Mouse (Mus musculus): ENCODE data around the gene Lpcat1. TPM values are rescaled to one million over a fixed set of nuclear protein-coding genes. Genes with fewer than 3 reads are reported as not detected.
A peak's percentile ranks its signal among the peaks of the same experiment; 100 is the strongest.

Lpcat1 gene
- total RNA-seq, 2 experiments from 2014 or later = 17.8 to 19.0 TPM

- peak; percentile 37 to 69 for DNase-seq (ENCODE audit: low spot score in 2 of 2)
Measured at GRCm38 (mm10) chr13:73512776-73513673, 46.0 kb downstream of the Lpcat1 start.

- DNase-seq (ENCODE audit: low spot score in 2 of 2) = no peak
Measured at GRCm38 (mm10) chr13:73516886-73517285, 49.9 kb downstream of the Lpcat1 start.

- DNase-seq (ENCODE audit: low spot score in 2 of 2) = no peak
Measured at GRCm38 (mm10) chr13:73533716-73534115, 66.7 kb downstream of the Lpcat1 start.

GRCm38 (mm10) chr13:73535287-73535686 lies 68.3 kb downstream of the Lpcat1 start:
- DNase-seq (ENCODE audit: low spot score in 2 of 2) = no peak

GRCm38 (mm10) chr13:73536403-73536821 lies 69.4 kb downstream of the Lpcat1 start, which contains the start of gene Slc6a3:
TSS of gene Slc6a3 (plus strand) at chr13:73536747.
- DNase-seq (ENCODE audit: low spot score in 2 of 2) = no peak

- no peak for DNase-seq (ENCODE audit: low spot score in 2 of 2)
Measured at GRCm38 (mm10) chr13:73536824-73537223, 69.8 kb downstream of the Lpcat1 start.

- no peak for DNase-seq (ENCODE audit: low spot score in 2 of 2)
Measured at GRCm38 (mm10) chr13:73564201-73564600, 97.2 kb downstream of the Lpcat1 start.

Other genes with a start within 250 kb of the Lpcat1 start
- gene Irx4, start 206.7 kb upstream of the Lpcat1 start, total RNA-seq (2021) = not detected
- gene Mrpl36, start 138.7 kb upstream of the Lpcat1 start, total RNA-seq (2021) = 10 to 100 TPM; 31.9 to 34.4 TPM
- 100 to 1,000 TPM; 246 TPM for gene Ndufs6, start 138.7 kb upstream of the Lpcat1 start, total RNA-seq (2021)
- not detected for gene Slc6a3, start 69.5 kb downstream of the Lpcat1 start, total RNA-seq (2021)
- gene Clptm1l, start 136.8 kb downstream of the Lpcat1 start, total RNA-seq (2021) = 10 to 100 TPM; 62.5 to 67.4 TPM
- 1 to 10 TPM; 1.1 to 1.4 TPM for gene Tert, start 159.7 kb downstream of the Lpcat1 start, total RNA-seq (2021)
- 1 to 10 TPM in 1 of 2 experiments, under 1 TPM in 1; 0.56 to 1.6 TPM for gene Slc6a18, start 210.8 kb downstream of the Lpcat1 start, total RNA-seq (2021)
- under 1 TPM; 0.08 to 0.29 TPM for gene Slc6a19, start 237.7 kb downstream of the Lpcat1 start, total RNA-seq (2021)

All from gastrocnemius, postnatal 4 days (tissue).